Mouse (Mus musculus) liver (tissue): ENCODE results near the gene Stat2.
"Not testable (repeated sequence)": the region's sequence is repeated elsewhere in the genome, so short reads cannot be mapped to it uniquely, and the experiment has no call there.

ENCODE experiments used
- DNase-seq: peaks from one replicate; pipeline ENCODE4 v3.0.0-alpha.2; 2020; ENCODE audit warnings: mixed read lengths

Stat2 gene

DNA sequence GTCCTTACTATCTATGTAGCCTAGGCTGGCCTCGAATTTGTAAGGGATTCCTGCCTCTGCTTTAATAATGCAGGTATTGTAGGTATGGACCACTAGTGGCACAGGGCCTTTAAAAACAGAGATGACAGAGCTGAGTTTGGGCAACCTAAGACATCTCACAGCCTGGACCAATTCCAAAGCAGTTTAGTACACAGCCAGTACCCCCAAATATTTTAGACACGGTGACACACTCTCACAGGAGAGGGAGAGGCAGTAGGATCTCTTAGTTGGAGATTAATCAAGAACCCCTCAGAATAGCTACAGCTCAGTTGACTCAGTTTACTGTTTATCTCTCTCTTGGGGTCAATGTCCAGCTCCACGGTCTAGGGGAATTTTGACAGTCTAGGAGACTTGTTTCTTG lies 32.0 kb downstream of the Stat2 start:
- DNase-seq = no peak

- DNase-seq = no peak
Observed at GRCm38 (mm10) chr10:128302785-128303125, 32.4 kb downstream of the Stat2 start.

DNA sequence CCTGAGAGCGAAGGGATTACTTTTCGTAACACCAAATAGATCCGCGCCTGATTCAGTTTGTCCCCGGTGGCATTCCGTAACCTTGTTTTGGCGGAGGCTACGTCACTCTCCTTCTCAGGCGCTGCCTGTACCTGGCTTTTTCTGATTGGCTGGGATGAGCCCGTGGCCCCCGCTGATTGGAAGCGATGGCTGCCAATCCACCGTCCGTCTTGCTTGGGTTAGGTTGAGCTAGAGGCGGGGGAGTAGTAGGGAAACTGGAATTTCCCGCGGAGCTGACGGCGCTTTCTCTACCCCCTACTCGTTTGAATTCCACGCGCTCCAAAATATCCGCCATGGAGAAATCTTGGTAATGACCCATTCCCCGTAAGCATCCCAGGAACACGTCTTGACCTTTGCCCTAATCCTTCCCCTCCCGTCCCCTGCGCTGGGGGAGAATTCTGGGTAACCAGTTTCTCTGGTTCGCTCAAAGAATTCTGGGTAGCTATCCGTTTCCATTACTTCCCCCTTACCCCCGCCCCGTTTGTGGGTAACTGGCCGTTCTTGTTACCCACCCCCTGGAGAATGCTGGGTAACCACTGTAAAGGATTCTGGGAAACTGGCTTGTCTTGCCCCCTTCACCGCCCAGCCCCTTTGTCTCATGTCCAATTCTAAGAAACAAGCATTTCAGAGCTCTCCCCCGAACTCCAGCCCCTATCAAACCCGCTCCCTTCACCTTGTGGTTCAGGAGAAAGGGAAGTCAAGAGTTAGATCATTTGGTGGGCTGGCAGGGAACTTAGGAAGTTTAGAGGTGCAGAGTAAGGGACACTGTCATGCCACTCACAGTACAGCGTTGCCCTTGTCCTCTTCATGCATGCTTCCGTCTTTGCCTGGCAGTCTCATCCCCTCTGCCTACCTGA lies 33.0 kb downstream of the Stat2 start, which contains the start of gene Pan2:
Gene Pan2, plus strand, starts transcription at position 210 of the 896 bp plus-strand sequence.
- peak; percentile 98 for DNase-seq

GRCm38 (mm10) chr10:128309654-128310053 lies 39.3 kb downstream of the Stat2 start:
- DNase-seq = no peak

- DNase-seq = peak; percentile 20
Observed at GRCm38 (mm10) chr10:128310177-128310576, 39.8 kb downstream of the Stat2 start.

- DNase-seq = no peak
Observed at GRCm38 (mm10) chr10:128310902-128311301, 40.5 kb downstream of the Stat2 start.

- no peak for DNase-seq
Observed at GRCm38 (mm10) chr10:128315578-128315977, 45.2 kb downstream of the Stat2 start.

GRCm38 (mm10) chr10:128321641-128322040 lies 51.3 kb downstream of the Stat2 start:
- DNase-seq = no peak

- DNase-seq = peak; percentile 81
Observed at GRCm38 (mm10) chr10:128322141-128323108, 52.1 kb downstream of the Stat2 start, which contains the start of gene Cnpy2. Gene Cnpy2, plus strand, starts transcription at chr10:128322459.

GRCm38 (mm10) chr10:128323516-128323915 lies 53.2 kb downstream of the Stat2 start:
- no peak for DNase-seq

- no peak for DNase-seq
Observed at GRCm38 (mm10) chr10:128326825-128327224, 56.5 kb downstream of the Stat2 start.

- DNase-seq = no peak
Observed at GRCm38 (mm10) chr10:128327610-128328009, 57.3 kb downstream of the Stat2 start.

GRCm38 (mm10) chr10:128332358-128333249 lies 62.2 kb downstream of the Stat2 start:
- not testable (repeated sequence) for DNase-seq

- DNase-seq = peak; percentile 91
Observed at GRCm38 (mm10) chr10:128335582-128335981, 65.2 kb downstream of the Stat2 start.

DNA sequence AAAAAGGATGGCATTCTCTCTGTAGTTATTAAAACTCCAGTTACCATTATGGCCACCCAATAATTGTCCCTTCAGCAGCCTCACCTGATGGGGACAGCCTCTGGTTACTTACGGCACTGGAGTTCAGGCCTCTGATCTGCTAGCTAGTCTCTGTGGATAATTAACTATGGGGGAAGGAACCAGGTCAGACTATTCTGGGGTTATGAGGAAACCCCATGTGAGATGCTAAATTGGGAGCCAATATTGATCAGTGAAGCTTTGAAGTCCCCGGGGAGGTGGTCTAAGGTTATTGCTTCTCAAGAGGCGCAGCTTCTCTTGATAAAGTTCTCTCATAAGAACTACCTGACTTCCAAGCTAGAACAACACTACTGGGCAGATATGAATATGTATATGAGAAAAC lies 65.8 kb downstream of the Stat2 start:
- no peak for DNase-seq

DNA sequence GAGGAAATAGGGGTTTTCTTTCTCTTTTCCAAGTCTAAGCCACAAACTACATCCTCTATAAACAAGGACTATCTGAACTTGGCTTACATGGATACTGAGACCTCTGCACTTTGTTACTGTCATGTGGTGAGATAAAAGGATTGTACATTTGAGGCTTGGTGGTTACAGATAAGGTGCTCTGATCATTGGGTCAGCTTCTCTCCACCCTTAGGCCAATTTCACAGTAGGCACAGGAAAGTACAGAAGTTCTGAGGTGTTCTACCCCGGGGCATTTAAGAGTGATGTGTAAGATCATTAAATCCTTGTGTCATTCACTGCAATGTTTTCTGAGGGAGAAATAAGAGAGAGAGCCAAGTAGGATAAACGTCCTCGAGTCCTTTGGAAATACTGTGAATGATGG lies 66.2 kb downstream of the Stat2 start:
- DNase-seq = no peak

- DNase-seq = peak; percentile 98
Observed at GRCm38 (mm10) chr10:128337306-128338181, 67.2 kb downstream of the Stat2 start, which contains the start of gene Cs. Gene Cs, plus strand, starts transcription at chr10:128337734.

DNA sequence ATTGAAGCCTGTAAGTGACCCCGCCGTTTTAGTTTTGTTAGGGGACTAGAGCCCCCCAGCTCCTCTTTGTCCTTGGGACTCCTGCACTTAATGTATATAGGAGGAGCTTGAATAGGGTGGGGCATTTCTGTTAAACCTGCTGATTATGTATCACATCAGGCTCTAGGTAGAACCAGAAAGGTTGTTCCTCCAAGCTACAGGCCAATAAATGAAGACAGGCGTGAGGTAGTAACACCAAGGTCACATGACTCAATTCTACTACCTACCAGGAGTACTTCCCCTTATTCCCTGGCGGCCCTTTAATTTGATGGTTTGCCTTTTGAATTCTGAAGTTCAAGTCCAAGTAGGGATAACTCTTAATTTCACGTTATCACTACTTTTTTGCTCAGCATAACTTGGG lies 68.1 kb downstream of the Stat2 start:
- DNase-seq = no peak

DNA sequence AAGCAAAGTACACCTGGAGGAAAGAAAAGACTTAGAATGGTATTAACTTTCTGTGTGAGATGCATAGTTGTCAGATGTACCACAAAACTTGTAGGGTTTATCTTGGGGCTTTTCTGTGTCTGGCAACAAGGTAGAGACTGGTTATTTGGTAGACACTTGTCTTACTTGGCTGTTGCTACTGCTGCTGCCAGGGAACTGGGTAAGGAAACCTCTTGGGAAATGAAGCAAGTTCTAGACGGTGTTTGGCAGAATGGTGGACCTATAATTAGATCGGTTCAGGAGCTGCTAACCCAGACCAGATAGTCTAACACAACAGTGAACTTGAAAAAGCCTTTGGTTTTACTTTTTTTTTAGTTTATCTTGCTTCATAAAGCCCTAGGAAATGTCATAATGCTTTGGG lies 68.6 kb downstream of the Stat2 start:
- no peak for DNase-seq

DNA sequence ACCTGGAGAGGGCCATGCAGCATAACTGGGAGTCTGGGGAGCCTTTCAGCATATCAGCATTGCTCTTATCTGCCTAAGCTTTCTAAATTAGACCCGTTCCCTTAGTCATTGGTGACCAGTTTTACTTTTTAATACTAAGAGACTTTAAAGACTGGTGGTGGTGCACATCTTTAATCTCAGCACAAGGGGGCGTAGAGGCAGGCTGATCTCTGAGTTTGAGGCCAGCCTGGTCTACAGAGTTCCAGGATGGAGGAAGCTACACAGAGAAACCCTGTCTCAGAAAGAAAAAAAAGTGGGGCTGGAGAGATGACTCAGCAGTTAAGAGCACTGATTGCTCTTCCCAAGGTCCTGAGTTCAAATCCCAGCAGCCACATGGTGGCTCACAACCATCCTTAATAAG lies 69.9 kb downstream of the Stat2 start:
- peak; percentile 24 for DNase-seq
